Mouse (Mus musculus) midbrain, postnatal 0 days (tissue): ENCODE results near the gene Gm36028. TPM values are rescaled to one million over a fixed set of nuclear protein-coding genes. Genes with fewer than 3 reads are reported as not detected.
A peak's percentile ranks its signal among the peaks of the same experiment; 100 is the strongest.

ENCODE experiments used
- ATAC-seq: fragments of 200-750 bp; cut with Nextera tagmentation; 2 replicates; pipeline ENCODE4 v1.8.0; 2017; ENCODE audit warnings: moderate number of reproducible peaks, mild to moderate bottlenecking, moderate TSS enrichment, moderate library complexity; ENCODE audit not compliant: low FRiP score
- DNase-seq: peaks from one replicate; pipeline ENCODE4 v3.0.0-alpha.2; 2015; ENCODE audit warnings: low spot score
- H3K27ac ChIP-seq: fragments of 300-500 bp; sonication (generic); 2 replicates; pipeline ENCODE4 v1.5.1; 2014; ENCODE audit warnings: low read depth, mild to moderate bottlenecking, low read length, mixed read lengths
- H3K27me3 ChIP-seq: fragments of 300-500 bp; sonication (generic); 2 replicates; pipeline ENCODE4 v1.6.1; 2014; ENCODE audit warnings: low read length, control low read depth, mixed read lengths; ENCODE audit not compliant: insufficient read depth
- H3K36me3 ChIP-seq: fragments of 300-500 bp; sonication (generic); 2 replicates; pipeline ENCODE4 v1.6.1; 2014; ENCODE audit warnings: low read length, control low read depth, mixed read lengths; ENCODE audit not compliant: insufficient read depth
- H3K4me1 ChIP-seq: fragments of 300-500 bp; sonication (generic); 2 replicates; pipeline ENCODE4 v1.6.1; 2014; ENCODE audit warnings: mild to moderate bottlenecking, control low read depth, antibody characterized with exemption, low read length, mixed read lengths; ENCODE audit not compliant: insufficient read depth
- H3K4me2 ChIP-seq: fragments of 300-500 bp; sonication (generic); 2 replicates; pipeline ENCODE4 v1.6.1; 2014; ENCODE audit warnings: low read depth, mild to moderate bottlenecking, low read length, mixed read lengths; ENCODE audit not compliant: poor library complexity, severe bottlenecking
- H3K4me3 ChIP-seq: fragments of 300-500 bp; sonication (generic); 2 replicates; pipeline ENCODE4 v1.5.1; 2014; ENCODE audit warnings: low read depth, mild to moderate bottlenecking, low read length, moderate library complexity
- H3K9ac ChIP-seq: fragments of 300-500 bp; sonication (generic); replicated peaks from 2 replicates; pipeline ENCODE4 v1.6.1; 2014; ENCODE audit warnings: mild to moderate bottlenecking, low read length, moderate library complexity, mixed read lengths; ENCODE audit not compliant: poor library complexity, severe bottlenecking
- H3K9me3 ChIP-seq: fragments of 300-500 bp; sonication (generic); 2 replicates; pipeline ENCODE4 v1.6.1; 2016; ENCODE audit warnings: low read length, control low read depth
- CTCF ChIP-seq: IDR thresholded peaks from 2 replicates; pipeline ENCODE4 v1.5.1; 2016; ENCODE audit warnings: antibody characterized with exemption, mild to moderate bottlenecking
- WGBS: fragments of 180-500 bp; shearing (Covaris S2); extraction: QIAGEN DNeasy Blood & Tissue Kit; methylation state at CpG from one replicate; pipeline ENCODE4 v1.1.7; 2014; 5-methylcytosine and 5-hydroxymethylcytosine counted together
- polyA plus RNA-seq: library from polyadenylated mRNA; unstranded; fragments of >200 nt; fragmentation: Nextera tagmentation; extraction: Ambion mirVana; gene quantifications from 2 replicates; pipeline ENCODE4 v1.2.1, GENCODE M21; 2015
- total RNA-seq: library from RNA; depleted of rRNA; stranded (reverse); fragments of >200 nt; gene quantifications from 2 replicates; pipeline ENCODE4 v1.2.3, GENCODE M21; 2014

Gene Gm36028
- total and polyA plus RNA-seq, 2 experiments from 2014 or later: 0.19 TPM; not detected in 1

- H3K9me3 ChIP-seq: no peaks in the 10 kb centered on the region
- no peak for TF ChIP-seq CTCF
- no peaks in the 10 kb centered on the region for H3K4me1 ChIP-seq
- H3K4me2 ChIP-seq: no peak overlapping the region
- H3K27me3 ChIP-seq: no peaks in the 10 kb centered on the region
- H3K4me3 ChIP-seq: no peak overlapping the region
- ATAC-seq (no peak), DNase-seq (no peak)
- H3K27ac ChIP-seq: no peak overlapping the region
- H3K9ac ChIP-seq: no peak overlapping the region
- 66% methylated on average over 6 of the region's 6 CpGs for WGBS
- H3K36me3 ChIP-seq: no peaks in the 10 kb centered on the region
Observed at GRCm38 (mm10) chr16:37893381-37893780, 32.4 kb upstream of the Gm36028 start.

- Histone ChIP-seq H3K4me2 (no peak overlapping the region), H3K27me3 (no peaks in the 10 kb centered on the region), H3K9ac (no peak overlapping the region), H3K9me3 (no peaks in the 10 kb centered on the region), H3K36me3 (no peaks in the 10 kb centered on the region), H3K4me3 (no peak overlapping the region), H3K27ac (no peak overlapping the region), H3K4me1 (no peaks in the 10 kb centered on the region)
- DNase-seq (peak; percentile 42), ATAC-seq (no peak)
- WGBS: 31% methylated on average over 2 of the region's 2 CpGs
- TF ChIP-seq CTCF: no peak
Observed at GRCm38 (mm10) chr16:37892667-37893066, 31.7 kb upstream of the Gm36028 start.

GRCm38 (mm10) chr16:37888986-37889385 is 28.0 kb upstream of the Gm36028 start:
- no peak for DNase-seq
- TF ChIP-seq CTCF: no peak
- no peak for ATAC-seq

GRCm38 (mm10) chr16:37881168-37881567 is 20.2 kb upstream of the Gm36028 start:
- Histone ChIP-seq H3K36me3 (peaks cover 29% of the 10 kb centered on the region), H3K9me3 (no peaks in the 10 kb centered on the region), H3K4me1 (no peaks in the 10 kb centered on the region), H3K27ac (no peak overlapping the region), H3K4me2 (no peak overlapping the region), H3K27me3 (no peaks in the 10 kb centered on the region), H3K4me3 (no peak overlapping the region), H3K9ac (no peak overlapping the region)
- ATAC-seq (no peak), DNase-seq (no peak)
- 85% methylated on average over 2 of the region's 2 CpGs for WGBS
- TF ChIP-seq CTCF: no peak

More at GRCm38 (mm10) chr16:37888986-37889385, 28.0 kb upstream of the Gm36028 start:
- no peak overlapping the region for H3K27ac ChIP-seq
- no peak overlapping the region for H3K9ac ChIP-seq
- no peak overlapping the region for H3K4me3 ChIP-seq
- WGBS: 96% methylated on average over 3 of the region's 3 CpGs
- H3K36me3 ChIP-seq: 0 out of 2 replicates have a peak, but pooled peaks cover 2% of the 10 kb centered on the region
- H3K4me1 ChIP-seq: no peaks in the 10 kb centered on the region
- H3K9me3 ChIP-seq: no peaks in the 10 kb centered on the region
- no peaks in the 10 kb centered on the region for H3K27me3 ChIP-seq
- H3K4me2 ChIP-seq: no peak overlapping the region

GRCm38 (mm10) chr16:37879750-37880419 is 18.9 kb upstream of the Gm36028 start:
- Histone ChIP-seq H3K4me3 (no peak overlapping the region), H3K4me1 (no peaks in the 10 kb centered on the region), H3K27ac (no peak overlapping the region), H3K27me3 (no peaks in the 10 kb centered on the region), H3K9me3 (no peaks in the 10 kb centered on the region), H3K36me3 (peaks cover 29% of the 10 kb centered on the region), H3K4me2 (no peak overlapping the region), H3K9ac (no peak overlapping the region)
- WGBS: 93% methylated on average over 4 of the region's 4 CpGs
- TF ChIP-seq CTCF: no peak
- ATAC-seq: no peak
- DNase-seq: no peak

GRCm38 (mm10) chr16:37878951-37879505 is 18.1 kb upstream of the Gm36028 start:
- 87% methylated on average over 7 of the region's 7 CpGs for WGBS
- peaks cover 27% of the 10 kb centered on the region for H3K36me3 ChIP-seq

More at GRCm38 (mm10) chr16:37878951-37879505, 18.1 kb upstream of the Gm36028 start:
- Histone ChIP-seq H3K4me2 (no peak overlapping the region), H3K27me3 (no peaks in the 10 kb centered on the region), H3K9me3 (no peaks in the 10 kb centered on the region), H3K9ac (no peak overlapping the region), H3K27ac (no peak overlapping the region), H3K4me1 (no peaks in the 10 kb centered on the region), H3K4me3 (no peak overlapping the region)
- ATAC-seq (no peak), DNase-seq (no peak)
- no peak for TF ChIP-seq CTCF
